Mouse (Mus musculus) cortical plate, adult 2 months (tissue): ENCODE data around the gene Clic3.

Experiments
- CTCF ChIP-seq: fragments of 200-500 bp; IDR thresholded peaks from 2 replicates; pipeline ENCODE4 v1.5.1; 2011; ENCODE audit warnings: mild to moderate bottlenecking, control low read depth, low read length; ENCODE audit not compliant: insufficient read depth; ENCODE audit errors: extremely low read depth
- POLR2A ChIP-seq: fragments of 200-500 bp; IDR thresholded peaks from 2 replicates; pipeline ENCODE4 v1.6.1; 2011; ENCODE audit warnings: mild to moderate bottlenecking, low read length, control low read depth; ENCODE audit not compliant: insufficient read depth; ENCODE audit errors: extremely low read depth

DNA sequence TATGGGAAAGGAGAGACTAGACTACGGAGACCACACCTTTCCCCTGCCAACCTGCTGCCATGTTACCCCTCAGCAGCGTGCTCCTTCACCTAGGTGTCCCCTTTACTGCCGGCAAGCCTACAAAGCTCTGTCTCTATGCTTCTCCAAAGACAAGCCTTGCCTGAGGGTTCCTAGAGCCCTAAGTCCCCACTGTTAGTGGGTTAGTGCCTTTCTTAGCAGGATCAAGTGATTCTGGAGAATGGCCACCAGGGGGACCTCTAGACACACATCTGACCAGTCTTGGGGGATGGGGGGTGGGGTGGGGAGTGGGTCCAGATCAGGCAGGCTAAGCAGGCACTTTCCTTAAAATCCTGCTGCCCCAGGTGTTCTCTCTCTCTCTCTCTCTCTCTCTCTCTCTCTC, 34.7 kb upstream of the Clic3 start:
- TF ChIP-seq POLR2A (no peak), CTCF (peak; percentile 56)
